Mouse (Mus musculus): Measurements from ENCODE around the gene Palm3. TPM values are rescaled to one million over a fixed set of nuclear protein-coding genes. Genes with fewer than 3 reads are reported as not detected.

Gene Palm3
- polyA plus RNA-seq, 1 experiment from 2014 or later = 9.4 TPM

- Histone ChIP-seq H3K9ac (peak within 1 kb of the TSS; percentile 53), H3K4me1 (replicated peaks) (peaks cover 27% of the 10 kb centered on the region), H3K36me3 (no peaks in the 10 kb centered on the region), H3K9me3 (no peaks in the 10 kb centered on the region), H3K27ac (peak within 1 kb of the TSS; percentile 37), H3K27me3 (replicated peaks) (peaks cover 35% of the 10 kb centered on the region), H3K4me2 (replicated peaks) (peak within 1 kb of the TSS; percentile 99), H3K4me3 (replicated peaks) (peak within 1 kb of the TSS; percentile 47)
- peak; percentile 78 for ATAC-seq
- WGBS = 1% methylated on average over 44 of the region's 45 CpGs
Measured at GRCm38 (mm10) chr8:84011705-84012498, 9.4 kb upstream of the Palm3 start, which contains the start of gene 2210011C24Rik. 2210011C24Rik (minus strand) TSS chr8:84012171.

GRCm38 (mm10) chr8:84012499-84013165 lies 8.6 kb upstream of the Palm3 start:
- peak; percentile 20 for ATAC-seq
- H3K36me3 ChIP-seq = no peaks in the 10 kb centered on the region
- WGBS = 15% methylated on average over 35 of the region's 35 CpGs
- peak overlapping the region; percentile 99 for H3K4me2 ChIP-seq (replicated peaks)
- no peaks in the 10 kb centered on the region for H3K9me3 ChIP-seq
- H3K4me3 ChIP-seq (replicated peaks) = peak overlapping the region; percentile 47
- peaks cover 27% of the 10 kb centered on the region for H3K4me1 ChIP-seq (replicated peaks)
- H3K27me3 ChIP-seq (replicated peaks) = peaks cover 35% of the 10 kb centered on the region
- 0 out of 2 replicates have a peak overlapping the region, but pooled peaks have one; percentile 13 for H3K9ac ChIP-seq
- no peak overlapping the region for H3K27ac ChIP-seq

DNA sequence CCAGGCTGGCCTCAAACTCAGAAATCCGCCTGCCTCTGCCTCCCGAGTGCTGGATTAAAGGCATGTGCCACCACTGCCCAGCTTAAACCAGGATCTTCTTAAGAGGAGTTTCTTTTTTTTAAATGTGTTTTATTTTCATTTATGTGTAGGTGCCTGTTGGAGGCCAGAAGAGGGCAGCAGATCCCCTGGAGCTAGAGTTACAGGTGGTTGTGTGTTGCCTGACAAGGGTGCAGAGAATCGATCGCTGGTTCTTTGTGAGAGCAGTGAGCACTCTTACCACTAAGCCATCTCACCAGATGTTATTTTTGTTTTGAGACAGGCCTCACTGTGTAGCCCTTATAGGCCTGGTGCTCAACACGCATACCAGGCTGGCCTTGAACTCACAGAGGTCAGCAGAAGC lies 5.4 kb upstream of the Palm3 start:
- Histone ChIP-seq H3K4me3 (replicated peaks) (no peak overlapping the region), H3K9me3 (no peaks in the 10 kb centered on the region), H3K27ac (no peak overlapping the region), H3K36me3 (no peaks in the 10 kb centered on the region), H3K4me1 (replicated peaks) (peaks cover 24% of the 10 kb centered on the region), H3K9ac (no peak overlapping the region), H3K4me2 (replicated peaks) (no peak overlapping the region), H3K27me3 (replicated peaks) (peaks cover 26% of the 10 kb centered on the region)
- ATAC-seq = no peak
- WGBS = 95% methylated on average over 5 of the region's 5 CpGs

- H3K4me2 ChIP-seq (replicated peaks) = no peak overlapping the region
- no peak overlapping the region for H3K4me3 ChIP-seq (replicated peaks)
- no peak; the same call in 1 of the 2 replicates for ATAC-seq
- no peak overlapping the region for H3K9ac ChIP-seq
- no peaks in the 10 kb centered on the region for H3K9me3 ChIP-seq
- H3K4me1 ChIP-seq (replicated peaks) = peaks cover 32% of the 10 kb centered on the region
- H3K27ac ChIP-seq = no peak overlapping the region
- H3K36me3 ChIP-seq = no peaks in the 10 kb centered on the region
- H3K27me3 ChIP-seq (replicated peaks) = 0 out of 2 replicates have a peak, but pooled peaks cover 3% of the 10 kb centered on the region
- 71% methylated on average over 9 of the region's 9 CpGs for whole genome bisulfite sequencing
Measured at GRCm38 (mm10) chr8:84019738-84020137, 1.5 kb upstream of the Palm3 start.

DNA sequence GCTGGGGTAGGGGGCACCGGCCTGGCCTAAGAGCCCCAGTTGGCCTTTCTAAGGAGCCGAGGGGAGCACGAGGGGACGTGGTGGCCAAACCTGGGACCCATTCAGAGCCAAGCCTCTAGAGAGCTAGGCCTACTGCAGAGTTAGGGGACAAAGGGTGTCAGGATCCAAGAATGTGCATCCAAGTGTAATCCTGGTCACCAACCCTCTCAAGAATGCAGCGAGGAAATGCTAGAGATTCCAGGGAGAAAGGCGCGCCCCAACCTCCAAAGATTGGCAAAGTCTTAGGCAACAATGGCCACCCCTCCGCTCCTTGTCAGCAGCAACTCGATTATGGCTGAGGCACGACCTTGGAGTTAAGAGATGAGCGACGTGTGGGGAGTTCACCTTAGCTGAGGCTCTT lies 298 bp downstream of the Palm3 start:
- Histone ChIP-seq H3K36me3 (no peaks in the 10 kb centered on the region), H3K4me3 (replicated peaks) (peak overlapping the region; percentile 27), H3K4me2 (replicated peaks) (peak overlapping the region; percentile 56), H3K9me3 (no peaks in the 10 kb centered on the region), H3K9ac (no peak overlapping the region), H3K27me3 (replicated peaks) (0 out of 2 replicates have a peak, but pooled peaks cover 5% of the 10 kb centered on the region), H3K4me1 (replicated peaks) (peaks cover 42% of the 10 kb centered on the region), H3K27ac (peak overlapping the region; percentile 42)
- peak; percentile 13; the same call in 1 of the 2 replicates for ATAC-seq
- 35% methylated on average over 12 of the region's 12 CpGs for WGBS

DNA sequence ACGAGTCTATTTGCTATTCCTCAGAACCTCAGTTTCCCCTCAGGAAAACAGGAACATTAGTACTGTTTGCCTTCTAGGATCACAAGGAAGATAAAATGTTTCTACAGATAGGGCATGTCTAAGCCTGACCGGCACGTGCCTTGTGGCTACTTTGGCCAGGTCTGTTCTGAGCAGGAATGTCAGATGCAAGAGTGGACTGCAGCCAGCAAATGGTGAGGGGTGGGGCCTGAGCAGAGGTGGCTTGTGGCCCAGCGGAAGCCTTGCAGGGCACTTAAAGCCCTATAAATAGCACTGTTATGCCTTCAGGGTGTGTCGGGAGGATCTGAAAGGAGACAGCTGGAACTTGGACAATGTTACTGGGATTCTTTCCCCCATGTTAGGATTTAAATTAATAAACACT lies 1.8 kb downstream of the Palm3 start:
- 6% methylated on average over 5 of the region's 5 CpGs for WGBS
- Histone ChIP-seq H3K4me3 (replicated peaks) (no peak overlapping the region), H3K4me2 (replicated peaks) (peak overlapping the region; percentile 56), H3K4me1 (replicated peaks) (peaks cover 47% of the 10 kb centered on the region), H3K27ac (peak overlapping the region; percentile 46; the same call in 1 of the 2 replicates), H3K36me3 (no peaks in the 10 kb centered on the region), H3K9me3 (no peaks in the 10 kb centered on the region), H3K27me3 (replicated peaks) (peaks cover 8% of the 10 kb centered on the region; the same call in 1 of the 2 replicates), H3K9ac (no peak overlapping the region)
- ATAC-seq = peak; percentile 34

- peaks cover 8% of the 10 kb centered on the region; the same call in 1 of the 2 replicates for H3K27me3 ChIP-seq (replicated peaks)
- peaks cover 47% of the 10 kb centered on the region for H3K4me1 ChIP-seq (replicated peaks)
- H3K36me3 ChIP-seq = no peaks in the 10 kb centered on the region
- H3K9ac ChIP-seq = no peak overlapping the region
- 46% methylated on average over 1 of the region's 1 CpGs for WGBS
- peak; percentile 24; the same call in 1 of the 2 replicates for ATAC-seq
- H3K9me3 ChIP-seq = no peaks in the 10 kb centered on the region
- peak overlapping the region; percentile 56 for H3K4me2 ChIP-seq (replicated peaks)
- no peak overlapping the region for H3K4me3 ChIP-seq (replicated peaks)
- 0 out of 2 replicates have a peak overlapping the region, but pooled peaks have one; percentile 17 for H3K27ac ChIP-seq
Measured at GRCm38 (mm10) chr8:84023631-84024030, 2.4 kb downstream of the Palm3 start.

GRCm38 (mm10) chr8:84024171-84024570 lies 2.9 kb downstream of the Palm3 start:
- peaks cover 8% of the 10 kb centered on the region; the same call in 1 of the 2 replicates for H3K27me3 ChIP-seq (replicated peaks)
- peaks cover 47% of the 10 kb centered on the region for H3K4me1 ChIP-seq (replicated peaks)
- WGBS = 15% methylated on average over 10 of the region's 10 CpGs
- H3K27ac ChIP-seq = 0 out of 2 replicates have a peak overlapping the region, but pooled peaks have one; percentile 17
- H3K4me3 ChIP-seq (replicated peaks) = no peak overlapping the region
- H3K4me2 ChIP-seq (replicated peaks) = peak overlapping the region; percentile 56
- no peaks in the 10 kb centered on the region for H3K9me3 ChIP-seq
- no peak overlapping the region for H3K9ac ChIP-seq
- H3K36me3 ChIP-seq = no peaks in the 10 kb centered on the region
- ATAC-seq = no peak

DNA sequence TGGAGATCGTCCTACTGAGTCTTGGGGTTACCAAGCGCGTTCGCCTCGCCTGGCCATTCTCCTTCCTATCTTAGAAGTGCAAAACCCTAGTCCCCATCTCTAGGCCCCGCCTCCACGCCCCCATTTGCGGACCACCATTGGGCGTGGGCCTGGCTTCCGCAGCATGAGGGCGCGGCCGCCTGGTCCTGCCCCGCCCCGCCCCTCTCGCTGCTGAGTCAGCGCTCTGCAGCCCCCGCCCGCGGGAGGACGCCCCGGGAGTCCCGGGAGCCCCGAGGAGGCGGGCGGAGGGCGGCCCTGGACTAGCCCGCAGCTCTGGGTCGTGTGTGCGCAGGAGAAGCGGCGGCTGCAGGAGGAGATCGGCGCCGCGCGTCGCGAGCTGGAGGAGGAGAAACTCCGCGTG lies 4.6 kb downstream of the Palm3 start:
- no peaks in the 10 kb centered on the region for H3K9me3 ChIP-seq
- peaks cover 7% of the 10 kb centered on the region; the same call in 1 of the 2 replicates for H3K27me3 ChIP-seq (replicated peaks)
- WGBS = 6% methylated on average over 41 of the region's 41 CpGs
- no peak overlapping the region for H3K27ac ChIP-seq
- peak overlapping the region; percentile 43 for H3K4me3 ChIP-seq (replicated peaks)
- peak overlapping the region; percentile 89 for H3K4me2 ChIP-seq (replicated peaks)
- H3K36me3 ChIP-seq = no peaks in the 10 kb centered on the region
- ATAC-seq = peak; percentile 44
- peak overlapping the region; percentile 41 for H3K9ac ChIP-seq
- H3K4me1 ChIP-seq (replicated peaks) = peaks cover 41% of the 10 kb centered on the region

- ATAC-seq = no peak
- no peak overlapping the region for H3K4me2 ChIP-seq (replicated peaks)
- H3K9me3 ChIP-seq = no peaks in the 10 kb centered on the region
- peaks cover 32% of the 10 kb centered on the region for H3K4me1 ChIP-seq (replicated peaks)
- H3K27ac ChIP-seq = no peak overlapping the region
- peaks cover 5% of the 10 kb centered on the region; the same call in 1 of the 2 replicates for H3K27me3 ChIP-seq (replicated peaks)
- no peaks in the 10 kb centered on the region for H3K36me3 ChIP-seq
- 21% methylated on average over 10 of the region's 10 CpGs for WGBS
- H3K9ac ChIP-seq = no peak overlapping the region
- H3K4me3 ChIP-seq (replicated peaks) = no peak overlapping the region
Measured at GRCm38 (mm10) chr8:84027449-84027848, 6.2 kb downstream of the Palm3 start.

DNA sequence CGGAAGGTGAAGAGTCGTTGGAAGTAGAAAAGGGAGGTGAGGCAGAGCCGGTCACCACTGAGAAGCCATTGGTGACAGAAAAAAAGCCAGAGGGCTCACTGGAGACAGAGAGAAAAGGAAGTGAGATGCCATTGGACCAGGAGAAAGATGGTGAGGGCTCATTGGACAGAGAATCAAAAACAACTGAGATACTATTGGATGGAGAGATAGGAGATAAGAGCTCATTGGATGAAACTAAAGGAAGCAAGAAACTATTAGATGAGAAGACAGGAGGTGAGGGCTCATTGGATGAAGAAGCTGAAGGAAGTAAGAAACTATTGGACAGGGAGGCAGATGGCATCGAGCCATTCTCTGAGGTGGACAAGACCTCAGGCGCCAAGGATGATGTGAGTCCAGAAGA lies 8.0 kb downstream of the Palm3 start:
- ATAC-seq = no peak
- 84% methylated on average over 5 of the region's 5 CpGs for WGBS
- peaks cover 16% of the 10 kb centered on the region; the same call in 1 of the 2 replicates for H3K4me1 ChIP-seq (replicated peaks)
- no peaks in the 10 kb centered on the region for H3K9me3 ChIP-seq
- no peak overlapping the region for H3K27ac ChIP-seq
- no peak overlapping the region for H3K9ac ChIP-seq
- H3K4me3 ChIP-seq (replicated peaks) = no peak overlapping the region
- H3K27me3 ChIP-seq (replicated peaks) = peaks cover 5% of the 10 kb centered on the region; the same call in 1 of the 2 replicates
- H3K4me2 ChIP-seq (replicated peaks) = no peak overlapping the region
- no peaks in the 10 kb centered on the region for H3K36me3 ChIP-seq

DNA sequence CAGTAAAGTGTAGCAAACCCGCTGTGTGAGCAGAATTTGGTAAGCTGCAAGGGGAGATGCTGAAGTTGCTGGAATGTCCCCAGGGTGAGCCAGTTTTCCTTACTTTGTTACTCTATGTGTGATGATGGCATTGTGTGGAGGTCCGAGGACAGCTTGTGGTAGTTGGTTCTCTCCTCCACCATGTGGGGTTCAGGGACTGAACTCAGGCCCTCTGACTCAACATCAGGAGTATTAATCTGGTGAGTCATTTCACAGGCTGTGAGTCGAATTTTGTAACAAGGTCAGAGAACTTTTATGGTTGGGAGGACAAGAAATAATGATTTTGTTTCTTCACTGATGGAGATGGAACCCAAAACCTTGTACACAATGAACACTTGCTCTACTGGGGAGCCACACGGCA lies 11.5 kb downstream of the Palm3 start:
- Histone ChIP-seq H3K27me3 (replicated peaks) (0 out of 2 replicates have a peak, but pooled peaks cover 2% of the 10 kb centered on the region), H3K9ac (no peak overlapping the region), H3K9me3 (no peaks in the 10 kb centered on the region), H3K27ac (no peak overlapping the region), H3K36me3 (no peaks in the 10 kb centered on the region), H3K4me1 (replicated peaks) (no peaks in the 10 kb centered on the region), H3K4me3 (replicated peaks) (no peak overlapping the region), H3K4me2 (replicated peaks) (no peak overlapping the region)
- WGBS = 75% methylated on average over 4 of the region's 4 CpGs
- ATAC-seq = no peak

Data from intestine, embryonic 15.5 days (tissue).